Mouse (Mus musculus) C2C12 (cell line): ENCODE measurements at regions not wholly inside any gene's neighbourhood (a gene's known extent, or its start where the extent isn't known, plus 50 kb on each side); places are given as distances from the start of the nearest gene placed in this dataset.

Experiments used
- CEBPB ChIP-seq: IDR thresholded peaks from one replicate; pipeline ENCODE4 v1.6.1; 2011; ENCODE audit warnings: low read depth, mild to moderate bottlenecking, control low read depth, moderate library complexity
- CTCF ChIP-seq: IDR thresholded peaks from one replicate; pipeline ENCODE4 v1.5.1; 2011; ENCODE audit not compliant: control insufficient read depth, insufficient read depth, insufficient read length
- MYOD1 ChIP-seq: IDR thresholded peaks from one replicate; pipeline ENCODE4 v1.6.1; 2011; ENCODE audit warnings: low read depth; ENCODE audit not compliant: control insufficient read depth, insufficient read length
- MYOG ChIP-seq: IDR thresholded peaks from one replicate; pipeline ENCODE4 v1.6.1; 2011; ENCODE audit not compliant: control insufficient read depth, insufficient read length; ENCODE audit errors: extremely low read depth
- USF1 ChIP-seq: IDR thresholded peaks from one replicate; pipeline ENCODE4 v1.6.1; 2011; ENCODE audit warnings: low read depth, mild to moderate bottlenecking, control low read depth, moderate library complexity

GRCm38 (mm10) chr10:17294440-17294839 is 428.6 kb upstream of the Cited2 start:
- TF ChIP-seq USF1 (no peak), CTCF (no peak), CEBPB (no peak), MYOD1 (no peak), MYOG (no peak)
